Mouse (Mus musculus) frontal cortex, postnatal 10 days (tissue): ENCODE results near the gene Ripor2.

Source experiments
- DNase-seq, 2 experiments: peaks; one replicate each; pipeline ENCODE4 v3.0.0; 2022; ENCODE audit warnings: low spot score in 2 of 2, mixed read lengths in 1 of 2

Ripor2 gene

GRCm38 (mm10) chr13:24647444-24647843 is 65.5 kb downstream of the Ripor2 start:
- DNase-seq, result no peak

GRCm38 (mm10) chr13:24648027-24648426 is 66.0 kb downstream of the Ripor2 start:
- DNase-seq, result no peak

GRCm38 (mm10) chr13:24648668-24649067 is 66.7 kb downstream of the Ripor2 start:
- DNase-seq, result no peak

GRCm38 (mm10) chr13:24649099-24649498 is 67.1 kb downstream of the Ripor2 start:
- no peak for DNase-seq

GRCm38 (mm10) chr13:24651018-24651417 is 69.0 kb downstream of the Ripor2 start:
- no peak for DNase-seq

DNA sequence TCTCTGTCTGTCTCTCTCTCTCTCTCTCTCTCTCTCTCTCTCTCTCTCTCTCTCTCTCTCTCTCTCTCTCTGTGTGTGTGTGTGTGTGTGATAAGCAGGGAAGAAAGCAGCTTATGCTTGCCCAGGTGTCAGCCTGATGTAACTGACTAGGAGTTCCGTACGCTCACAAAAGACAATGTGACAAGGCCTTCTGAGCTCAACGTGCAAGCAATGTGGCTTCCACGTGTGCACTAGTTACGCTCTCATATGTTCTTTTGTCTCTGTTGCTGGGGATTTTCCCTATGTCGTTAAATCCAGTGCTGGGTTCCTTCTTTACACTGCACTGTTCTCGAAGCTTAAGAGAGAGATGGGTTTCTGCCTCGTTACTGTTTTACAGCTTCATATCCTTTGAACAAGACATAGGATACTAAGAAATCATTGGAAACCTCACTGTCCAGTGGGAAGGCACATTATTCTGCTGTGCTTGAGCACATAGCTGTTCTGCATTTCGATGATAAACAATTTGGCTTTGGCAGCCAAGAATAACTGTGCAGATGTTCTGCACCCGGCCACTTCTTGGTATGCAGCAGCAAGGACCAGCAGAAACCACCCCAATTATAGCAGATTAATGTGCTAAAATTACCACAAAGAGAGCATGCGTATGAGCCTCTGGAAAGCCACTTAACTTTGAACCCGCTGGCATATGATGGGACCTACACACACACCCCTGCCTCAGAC is 73.1 kb downstream of the Ripor2 start:
- DNase-seq, result no peak

DNA sequence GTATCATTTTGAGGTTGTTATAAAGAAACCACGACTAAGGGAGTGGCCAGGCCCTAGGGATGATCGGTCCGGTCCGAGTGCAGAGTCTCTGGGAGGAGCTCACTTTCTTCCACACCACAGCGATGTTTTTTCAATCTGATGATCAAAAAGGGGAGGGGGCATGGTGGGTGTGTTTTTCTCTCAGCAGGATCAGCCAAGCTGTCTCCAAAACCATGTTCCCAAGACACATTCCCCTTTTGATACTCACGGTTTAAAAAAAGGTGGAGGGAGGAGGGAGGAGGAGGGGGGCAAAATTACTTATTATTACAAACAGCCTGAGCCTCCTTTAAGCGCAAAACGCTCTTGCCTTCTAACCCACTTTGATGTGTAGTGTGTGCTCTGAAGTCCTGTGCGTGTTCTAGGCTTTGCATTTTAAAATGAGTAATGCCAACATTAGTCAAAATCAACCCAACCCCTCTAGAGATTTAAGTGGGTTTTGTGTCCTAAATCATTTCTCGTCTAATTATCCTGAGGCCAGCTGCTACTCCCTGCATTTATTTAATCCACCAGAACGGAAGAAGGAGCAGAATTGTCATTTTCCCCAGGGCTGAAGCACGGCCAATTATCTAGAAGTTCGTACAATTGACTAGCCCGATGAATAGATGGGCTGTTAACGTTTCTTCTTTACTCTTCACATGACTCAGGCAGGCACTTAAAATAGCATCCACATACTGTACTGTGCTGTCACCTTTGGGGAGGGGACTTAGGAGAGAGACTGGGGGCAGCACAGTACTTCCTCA is 74.9 kb downstream of the Ripor2 start:
- no peak for DNase-seq

DNA sequence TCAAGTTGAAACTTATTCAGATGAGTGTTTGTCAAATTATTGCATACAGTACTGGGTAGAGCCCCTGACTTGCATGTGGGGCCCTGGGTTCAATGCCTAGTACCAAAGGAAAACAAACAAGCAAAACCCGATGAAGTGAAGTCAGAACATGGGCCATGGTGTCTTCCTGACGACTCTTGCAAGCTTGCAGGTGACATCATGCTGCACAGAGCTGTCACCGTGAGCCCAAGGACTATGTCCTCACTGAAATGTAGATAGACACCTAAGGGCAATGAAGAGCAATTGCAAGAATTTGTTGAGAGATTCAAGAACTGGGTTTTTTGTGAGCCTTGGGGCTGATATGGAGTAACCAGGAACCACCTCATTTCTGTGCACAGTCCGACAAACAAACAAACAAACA is 84.8 kb downstream of the Ripor2 start:
- no peak for DNase-seq

DNA sequence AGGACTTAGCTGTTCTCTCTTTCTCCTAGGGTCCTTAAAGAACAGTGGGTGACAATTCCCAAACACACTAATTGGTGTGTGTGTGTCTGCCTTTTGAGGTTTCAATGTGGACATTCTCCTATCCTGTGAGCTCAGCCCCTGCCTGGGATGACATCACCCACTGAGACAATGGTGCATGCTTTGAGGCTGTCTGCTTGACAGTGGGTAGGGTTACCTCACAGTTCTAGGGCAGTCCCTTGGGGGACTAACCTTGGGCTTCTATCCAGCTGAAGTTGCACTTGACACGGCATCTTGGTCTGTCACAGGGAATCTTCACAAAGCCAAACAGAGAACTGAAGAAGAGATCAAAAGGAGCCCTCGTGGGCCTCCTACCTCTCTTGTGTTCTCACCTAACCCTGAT is 86.6 kb downstream of the Ripor2 start:
- no peak for DNase-seq

GRCm38 (mm10) chr13:24670676-24671075 is 88.7 kb downstream of the Ripor2 start:
- DNase-seq, result no peak

- no peak for DNase-seq
Observed at GRCm38 (mm10) chr13:24679027-24679680, 97.2 kb downstream of the Ripor2 start.

GRCm38 (mm10) chr13:24680951-24681350 is 99.0 kb downstream of the Ripor2 start:
- DNase-seq, result no peak

- no peak for DNase-seq
Observed at GRCm38 (mm10) chr13:24682346-24682745, 100.4 kb downstream of the Ripor2 start.

DNA sequence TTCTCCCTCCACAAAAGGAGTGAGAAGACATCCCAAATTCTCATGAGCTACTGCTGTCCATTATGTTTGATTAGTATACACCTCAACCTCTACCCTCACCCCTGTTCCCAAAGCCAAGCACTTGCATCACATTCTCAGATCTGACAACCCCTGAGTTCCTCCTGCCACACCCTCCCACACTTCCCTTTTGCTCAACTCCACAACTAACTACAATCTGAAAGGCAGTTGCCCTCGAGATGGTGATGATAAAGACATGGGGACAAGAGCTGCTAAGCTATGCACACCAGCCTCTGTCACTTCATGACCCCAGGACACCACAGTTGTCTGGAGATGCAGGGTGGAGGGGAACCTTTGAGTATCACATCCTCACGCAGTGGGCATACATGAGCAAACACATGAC is 102.5 kb downstream of the Ripor2 start:
- DNase-seq, result no peak

- no peak for DNase-seq
Observed at GRCm38 (mm10) chr13:24685846-24686245, 103.9 kb downstream of the Ripor2 start.

DNA sequence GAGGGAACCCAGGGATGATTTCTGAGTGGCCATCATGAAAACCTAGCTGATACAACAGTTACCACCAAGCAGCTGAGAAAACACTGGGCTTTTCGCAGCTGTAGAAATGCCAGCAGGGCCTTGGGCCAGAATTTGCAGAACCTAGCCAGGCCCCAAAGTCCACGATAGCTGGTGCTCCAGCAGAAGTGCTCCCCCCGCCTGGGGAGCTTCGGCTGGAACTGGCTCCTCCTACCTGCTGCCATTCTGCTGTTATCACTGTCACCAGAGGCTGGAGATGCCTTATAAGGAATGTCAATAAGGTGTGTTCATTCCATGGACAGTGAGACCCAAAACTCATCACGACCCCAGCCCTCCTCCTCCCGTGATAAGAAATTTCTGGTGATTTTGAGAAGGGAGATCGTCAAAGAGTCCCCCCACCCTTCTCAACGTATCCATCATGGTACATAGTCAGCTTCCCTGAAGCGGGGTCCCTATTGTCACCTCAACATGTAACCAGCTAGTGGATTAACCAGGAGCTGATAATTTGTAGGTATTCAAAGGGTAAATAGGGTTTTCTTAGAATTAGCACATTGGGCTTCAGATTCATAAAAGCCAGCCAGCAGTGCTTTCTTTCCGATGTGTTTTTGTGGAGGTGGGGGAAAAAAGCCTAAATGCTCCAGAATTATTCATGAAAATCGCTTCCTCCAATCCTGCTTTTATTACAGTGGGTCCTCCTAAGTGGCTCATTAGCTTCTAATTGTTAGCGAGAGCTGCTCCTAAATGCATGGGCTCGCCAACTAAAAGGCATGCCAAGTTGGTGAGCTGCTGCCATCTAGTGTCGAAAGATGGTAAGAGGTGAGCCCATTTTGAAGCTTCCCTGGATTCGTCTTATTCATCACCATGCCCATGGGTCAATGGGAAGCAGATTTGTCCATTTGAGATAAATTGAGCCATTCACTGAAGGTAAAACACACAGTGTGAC is 105.0 kb downstream of the Ripor2 start:
- DNase-seq, result peak; percentile 37 to 79

GRCm38 (mm10) chr13:24693312-24693711 is 111.3 kb downstream of the Ripor2 start:
- DNase-seq, result no peak

GRCm38 (mm10) chr13:24698746-24699145 is 116.8 kb downstream of the Ripor2 start:
- DNase-seq, result no peak

GRCm38 (mm10) chr13:24702128-24702527 is 120.1 kb downstream of the Ripor2 start:
- no peak for DNase-seq

- no peak for DNase-seq
Observed at GRCm38 (mm10) chr13:24709656-24710396, 127.8 kb downstream of the Ripor2 start.

- no peak for DNase-seq
Observed at GRCm38 (mm10) chr13:24710968-24711367, 129.0 kb downstream of the Ripor2 start.
